Mouse (Mus musculus) MEL (cell line): ENCODE data around the gene Aatk. TPM values are rescaled to one million over a fixed set of nuclear protein-coding genes. Genes with fewer than 3 reads are reported as not detected.

ENCODE experiments used
- DNase-seq: peaks from one replicate; pipeline ENCODE4 v3.0.0; 2011; ENCODE audit warnings: low read depth, low spot score
- H3K27ac ChIP-seq: 2 replicates; pipeline ENCODE4 v1.5.1; 2012; ENCODE audit warnings: low read depth, mild to moderate bottlenecking, control low read depth, low read length, moderate library complexity; ENCODE audit not compliant: control insufficient read depth
- H3K27me3 ChIP-seq, 2 experiments: fragments of 150-350 bp in 1 of 2; sonication (generic) in 1 of 2; 2 replicates each; pipeline ENCODE4 v1.6.1; 2012; ENCODE audit warnings: low read length in 2 of 2, mild to moderate bottlenecking in 2 of 2, improper control_type of control experiment in 1 of 2, moderate library complexity in 1 of 2; ENCODE audit not compliant: insufficient read depth in 2 of 2, control insufficient read depth in 1 of 2
- H3K36me3 ChIP-seq, 2 experiments: 2 replicates each; pipeline ENCODE4 v1.6.1; 2012 to 2014; ENCODE audit warnings: low read length in 2 of 2, improper control_type of control experiment in 1 of 2, inconsistent platforms in 1 of 2, mild to moderate bottlenecking in 1 of 2; ENCODE audit not compliant: insufficient read depth in 2 of 2, control insufficient read depth in 1 of 2
- H3K4me1 ChIP-seq, 2 experiments: fragments of 150-350 bp in 1 of 2; sonication (generic) in 1 of 2; 2 replicates each; pipeline ENCODE4 v1.6.1; 2012; ENCODE audit warnings: low read length in 2 of 2, improper control_type of control experiment in 1 of 2, mild to moderate bottlenecking in 1 of 2; ENCODE audit not compliant: insufficient read depth in 2 of 2, control insufficient read depth in 1 of 2
- H3K4me3 ChIP-seq, 2 experiments: fragments of 150-350 bp in 1 of 2; sonication (generic) in 1 of 2; 2 replicates each; pipeline ENCODE4 v1.5.1; 2012; ENCODE audit warnings: low read depth in 2 of 2, low read length in 2 of 2, mild to moderate bottlenecking in 2 of 2, moderate library complexity in 2 of 2, control low read depth in 1 of 2, improper control_type of control experiment in 1 of 2; ENCODE audit not compliant: control insufficient read depth in 1 of 2, insufficient read depth in 1 of 2
- H3K79me2 ChIP-seq: 2 replicates; pipeline ENCODE4 v1.6.1; 2012; ENCODE audit warnings: mild to moderate bottlenecking, low read length, moderate library complexity; ENCODE audit not compliant: control insufficient read depth, poor library complexity, insufficient read depth
- H3K9ac ChIP-seq: 2 replicates; pipeline ENCODE4 v1.6.1; 2012; ENCODE audit warnings: low read depth, mild to moderate bottlenecking, control low read depth, low read length, moderate library complexity; ENCODE audit not compliant: control insufficient read depth, poor library complexity, severe bottlenecking
- H3K9me3 ChIP-seq: fragments of 150-350 bp; sonication (generic); replicated peaks from 2 replicates; pipeline ENCODE4 v1.6.1; 2012; ENCODE audit warnings: mild to moderate bottlenecking, low read length, improper control_type of control experiment, moderate library complexity; ENCODE audit not compliant: insufficient read depth
- BHLHE40 ChIP-seq: IDR thresholded peaks from 2 replicates; pipeline ENCODE4 v1.6.1; 2012; ENCODE audit warnings: low read depth, mild to moderate bottlenecking, inconsistent platforms, low read length, improper control_type of control experiment, borderline replicate concordance
- CHD1 ChIP-seq: IDR thresholded peaks from 2 replicates; pipeline ENCODE4 v1.6.1; 2012; ENCODE audit warnings: low read depth, mild to moderate bottlenecking, inconsistent platforms, low read length, improper control_type of control experiment
- CTCF ChIP-seq, 3 experiments: IDR thresholded peaks in 2 of 3; conservative IDR thresholded peaks in 1 of 3; 2 replicates each; pipeline ENCODE4 v1.5.1; 2011 to 2012; ENCODE audit warnings: low read length in 3 of 3, low read depth in 2 of 3, mild to moderate bottlenecking in 2 of 3, improper control_type of control experiment in 1 of 3, inconsistent platforms in 1 of 3, mixed read lengths in 1 of 3, moderate library complexity in 1 of 3; ENCODE audit not compliant: control insufficient read depth in 1 of 3, insufficient read depth in 1 of 3, poor library complexity in 1 of 3, severe bottlenecking in 1 of 3
- ELF1 ChIP-seq: IDR thresholded peaks from 2 replicates; pipeline ENCODE4 v1.6.1; 2014; ENCODE audit warnings: low read depth, mild to moderate bottlenecking, inconsistent platforms, low read length, improper control_type of control experiment, moderate library complexity
- GABPA ChIP-seq: IDR thresholded peaks from 2 replicates; pipeline ENCODE4 v1.6.1; 2012; ENCODE audit warnings: low read depth, mild to moderate bottlenecking, inconsistent platforms, low read length, improper control_type of control experiment, moderate library complexity
- MAZ ChIP-seq: IDR thresholded peaks from 2 replicates; pipeline ENCODE4 v1.6.1; 2012; ENCODE audit warnings: low read depth, mild to moderate bottlenecking, inconsistent platforms, low read length, improper control_type of control experiment
- MEF2A ChIP-seq: IDR thresholded peaks from 2 replicates; pipeline ENCODE4 v1.6.1; 2014; ENCODE audit warnings: low read depth, mild to moderate bottlenecking, inconsistent platforms, low read length, improper control_type of control experiment; ENCODE audit not compliant: poor library complexity, insufficient replicate concordance, severe bottlenecking; ENCODE audit errors: extremely low read depth
- NELFE ChIP-seq: IDR thresholded peaks from 2 replicates; pipeline ENCODE4 v1.6.1; 2011; ENCODE audit warnings: low read depth, low read length, improper control_type of control experiment
- NRF1 ChIP-seq: IDR thresholded peaks from 2 replicates; pipeline ENCODE4 v1.6.1; 2014; ENCODE audit warnings: low read depth, mild to moderate bottlenecking, inconsistent platforms, low read length, improper control_type of control experiment, moderate library complexity; ENCODE audit not compliant: poor library complexity, insufficient read depth, severe bottlenecking
- POLR2A ChIP-seq, 2 experiments: IDR thresholded peaks; 2 replicates each; pipeline ENCODE4 v1.6.1; 2011 to 2012; ENCODE audit warnings: low read length in 2 of 2, mild to moderate bottlenecking in 2 of 2, control low read depth in 1 of 2, improper control_type of control experiment in 1 of 2, low read depth in 1 of 2, moderate library complexity in 1 of 2; ENCODE audit not compliant: control insufficient read depth in 1 of 2, insufficient read depth in 1 of 2, poor library complexity in 1 of 2
- POLR2AphosphoS2 ChIP-seq: IDR thresholded peaks from 2 replicates; pipeline ENCODE4 v1.6.1; 2011; ENCODE audit warnings: low read length, improper control_type of control experiment
- SMC3 ChIP-seq: IDR thresholded peaks from 2 replicates; pipeline ENCODE4 v1.6.1; 2011; ENCODE audit warnings: low read depth, low read length, improper control_type of control experiment
- TAL1 ChIP-seq: IDR thresholded peaks from 2 replicates; pipeline ENCODE4 v1.6.1; 2012; ENCODE audit warnings: mild to moderate bottlenecking, inconsistent platforms, low read length, moderate library complexity, mixed read lengths
- TBP ChIP-seq: IDR thresholded peaks from 2 replicates; pipeline ENCODE4 v1.8.0; 2011; ENCODE audit warnings: low read depth, low read length, improper control_type of control experiment
- UBTF ChIP-seq: IDR thresholded peaks from 2 replicates; pipeline ENCODE4 v1.6.1; 2012; ENCODE audit warnings: low read depth, mild to moderate bottlenecking, inconsistent platforms, low read length, improper control_type of control experiment, moderate library complexity, borderline replicate concordance; ENCODE audit not compliant: insufficient read depth
- USF2 ChIP-seq, 2 experiments: IDR thresholded peaks; 2 replicates each; pipeline ENCODE4 v1.6.1; 2011 to 2012; ENCODE audit warnings: improper control_type of control experiment in 2 of 2, low read length in 2 of 2, borderline replicate concordance in 1 of 2, inconsistent platforms in 1 of 2, low read depth in 1 of 2, mild to moderate bottlenecking in 1 of 2; ENCODE audit not compliant: insufficient read depth in 1 of 2
- ZC3H11A ChIP-seq: IDR thresholded peaks from 2 replicates; pipeline ENCODE4 v1.6.1; 2012; ENCODE audit warnings: low read depth, mild to moderate bottlenecking, inconsistent platforms, low read length, improper control_type of control experiment
- ZNF384 ChIP-seq: IDR thresholded peaks from 2 replicates; pipeline ENCODE4 v1.6.1; 2012; ENCODE audit warnings: low read depth, mild to moderate bottlenecking, inconsistent platforms, low read length, improper control_type of control experiment
- polyA plus RNA-seq, 2 experiments: library from polyadenylated mRNA; stranded (reverse) in 1 of 2; unstranded in 1 of 2; fragments of >175 nt in 1 of 2; fragments of >200 nt in 1 of 2; gene quantifications; 2 replicates each; pipeline versions ENCODE4 v1.2.1 to v1.2.4; 2012; ENCODE audit warnings: low replicate concordance in 2 of 2, low read depth in 1 of 2; ENCODE audit not compliant: insufficient read length in 2 of 2, insufficient read depth in 1 of 2, missing spikeins in 1 of 2
- total RNA-seq: library from RNA; depleted of rRNA; stranded (reverse); fragments of 300-350 nt; gene quantifications from 2 replicates; pipeline ENCODE4 v1.2.3, GENCODE M21; 2012

The Aatk gene
- total and polyA plus RNA-seq, 3 experiments, result 0.04 TPM; not detected in 2

- Histone ChIP-seq H3K9ac (no peak overlapping the region), H3K9me3 (no peaks in the 10 kb centered on the region), H3K4me3 (no peak overlapping the region), H3K27ac (no peak overlapping the region), H3K79me2 (no peaks in the 10 kb centered on the region), H3K4me1 (no peaks in the 10 kb centered on the region), H3K27me3 (no peaks in the 10 kb centered on the region), H3K36me3 (no peaks in the 10 kb centered on the region)
- TF ChIP-seq USF2 (IDR thresholded peaks at IDR 0.05; ENCODE audit: borderline replicate concordance in 1 of 2, insufficient read depth in 1 of 2, low read depth in 1 of 2, low read length in 2 of 2) (no peak), POLR2AphosphoS2 (no peak), GABPA (no peak), SMC3 (no peak), MAZ (no peak), TAL1 (no peak), TBP (no peak), ZNF384 (no peak), NRF1 (no peak)
- no peak for DNase-seq
Measured at GRCm38 (mm10) chr11:119967401-119967800, 79.6 kb downstream of the Aatk start.

- Histone ChIP-seq H3K27me3 (no peaks in the 10 kb centered on the region), H3K79me2 (no peaks in the 10 kb centered on the region), H3K27ac (no peak overlapping the region), H3K36me3 (no peaks in the 10 kb centered on the region), H3K9ac (no peak overlapping the region), H3K4me1 (no peaks in the 10 kb centered on the region), H3K9me3 (no peaks in the 10 kb centered on the region), H3K4me3 (no peak overlapping the region)
- TF ChIP-seq CHD1 (no peak), NELFE (no peak), POLR2A (IDR thresholded peaks at IDR 0.05; ENCODE audit: control insufficient read depth in 1 of 2, insufficient read depth in 1 of 2, low read depth in 1 of 2, low read length in 2 of 2, poor library complexity in 1 of 2) (no peak), ZC3H11A (no peak), BHLHE40 (no peak), TBP (no peak), POLR2AphosphoS2 (no peak), GABPA (no peak), UBTF (no peak), ELF1 (no peak), MEF2A (no peak), CTCF (IDR thresholded peaks at IDR 0.05 in 2 of 3, conservative IDR thresholded peaks at IDR 0.05 in 1 of 3; ENCODE audit: control insufficient read depth in 1 of 3, insufficient read depth in 1 of 3, low read depth in 2 of 3, low read length in 3 of 3, poor library complexity in 1 of 3, severe bottlenecking in 1 of 3) (no peak)
- DNase-seq, result no peak
Measured at GRCm38 (mm10) chr11:119966294-119966693, 80.7 kb downstream of the Aatk start.
